Mouse (Mus musculus): Measurements from ENCODE around the gene Actr3.

The Actr3 gene

DNA sequence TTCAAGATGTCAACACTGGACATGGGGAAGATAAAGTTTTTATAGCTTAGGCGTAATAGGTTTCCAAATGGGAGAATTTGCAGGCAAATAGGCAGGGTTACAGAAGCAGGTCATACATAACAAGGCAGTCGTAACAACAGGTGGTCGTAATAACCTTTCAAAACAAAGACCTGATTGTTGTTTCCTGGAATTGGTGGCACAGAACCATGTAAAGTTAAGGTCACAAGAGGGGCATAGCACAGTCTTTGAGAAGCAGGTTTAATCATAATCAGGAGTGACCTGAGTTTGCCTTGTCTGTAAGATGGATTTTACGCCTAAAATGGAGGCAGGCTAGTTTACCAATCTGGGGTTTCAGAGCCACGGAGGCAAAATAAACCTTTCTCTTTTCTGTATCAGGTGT is 84.7 kb downstream of the Actr3 start:
- no peak for DNase-seq

GRCm38 (mm10) chr1:125345854-125346253 is 89.7 kb downstream of the Actr3 start:
- DNase-seq: no peak

DNA sequence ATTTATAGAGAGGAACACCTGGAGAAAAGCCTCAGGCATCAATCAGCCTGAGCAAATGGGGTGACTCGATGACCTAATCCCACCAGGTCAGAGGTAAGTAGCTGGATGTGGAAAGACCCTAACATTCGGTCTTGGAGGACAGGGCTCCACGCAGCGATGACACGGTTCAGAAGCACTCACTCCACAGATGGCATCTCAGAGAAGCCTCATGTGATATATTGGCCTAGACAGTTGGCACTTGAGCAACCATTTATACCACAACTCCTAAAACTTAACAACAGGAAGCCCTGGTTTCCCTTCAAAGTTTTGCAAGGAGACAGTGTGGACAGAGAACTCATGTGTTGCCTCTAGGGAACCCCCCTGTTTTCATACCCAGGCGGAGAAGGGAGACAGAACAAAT is 90.1 kb downstream of the Actr3 start:
- DNase-seq: no peak

GRCm38 (mm10) chr1:125343105-125343504 is 92.4 kb downstream of the Actr3 start:
- DNase-seq: no peak

Measured in cerebellum, adult 18-20 months (tissue).